Mouse (Mus musculus) gastrocnemius, adult 8-10 months (tissue): ENCODE measurements at regions not wholly inside any gene's neighbourhood (a gene's known extent, or its start where the extent isn't known, plus 50 kb on each side); places are given as distances from the start of the nearest gene placed in this dataset.
A peak's percentile ranks its signal among the peaks of the same experiment; 100 is the strongest.
"Not testable (repeated sequence)": the region's sequence is repeated elsewhere in the genome, so short reads cannot be mapped to it uniquely, and the experiment has no call there.

Experiments used
- DNase-seq, 2 experiments: peaks; one replicate each; pipeline ENCODE4 v3.0.0; 2022; ENCODE audit warnings: low spot score in 2 of 2

- DNase-seq, result not testable (repeated sequence)
These were observed 67.4 kb downstream of the Pdia4 start for GRCm38 (mm10) chr6:47745856-47746255.

- peak in 1 of 2 experiments; percentile 12 for DNase-seq
These were observed 69.4 kb downstream of the Pdia4 start for GRCm38 (mm10) chr6:47743856-47744255.

- not testable (repeated sequence) for DNase-seq
These were observed 73.0 kb downstream of the Pdia4 start for GRCm38 (mm10) chr6:47740216-47740615.

- DNase-seq, result peak; percentile 58 to 67
These were observed 73.5 kb downstream of the Pdia4 start for GRCm38 (mm10) chr6:47739696-47740095.

GRCm38 (mm10) chr6:47737972-47738371, 75.3 kb downstream of the Pdia4 start:
- not testable (repeated sequence) for DNase-seq
